34 mouse cellular contexts compared by ENCODE assay signal in the genomic region with DNA sequence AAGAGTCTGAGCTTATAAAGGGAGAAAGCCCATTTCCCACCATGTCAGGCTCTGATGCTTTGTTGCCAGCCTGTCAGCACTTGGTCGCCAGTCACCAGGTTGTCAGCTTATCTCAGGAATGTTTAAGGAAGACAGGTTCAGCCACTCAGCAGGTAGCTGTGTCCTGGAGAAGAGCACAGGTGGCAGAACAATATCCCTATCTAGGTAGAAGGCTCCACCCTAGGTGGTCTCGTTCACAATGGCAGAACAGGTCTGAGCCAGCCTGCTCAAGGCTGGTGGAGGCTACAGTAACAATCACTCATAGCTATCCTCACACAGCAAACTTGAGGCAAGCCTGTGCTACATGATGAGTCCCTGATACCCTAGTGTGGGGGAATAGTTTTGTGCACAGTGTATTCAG. TPM values are rescaled to one million over a fixed set of nuclear protein-coding genes. Genes with fewer than 3 reads are reported as not detected.
"Had no signal": no experiment of that assay in that cellular context is flagged by ENCODE, and none has a peak within 500 bp of the region (broad histone marks: within the 10 kb centered on the region; RNA-seq: fewer than 3 reads in every experiment).

No protein-coding gene starts in this region.

- H3K4me3 ChIP-seq: heart, embryonic 12.5 days; heart, embryonic 13.5 days; heart, embryonic 15.5 days; hindbrain, embryonic 10.5 days; hindbrain, embryonic 12.5 days; hindbrain, embryonic 13.5 days; hindbrain, embryonic 15.5 days; intestine, embryonic 15.5 days; kidney, embryonic 15.5 days; layer of hippocampus, adult 2 months; left cerebral cortex, adult 2 months had no signal

- H3K9me3 ChIP-seq: heart, embryonic 15.5 days; hindbrain, embryonic 15.5 days; intestine, embryonic 15.5 days had no signal

- ATAC-seq: hindbrain, embryonic 16.5 days; hindbrain, postnatal 0 days; inflammation-experienced regulatory T-cells, adult 6 months; intestine, embryonic 15.5 days; intestine, embryonic 16.5 days; intestine, postnatal 0 days had no signal

- H3K27ac ChIP-seq: heart, embryonic 13.5 days; heart, embryonic 15.5 days; hindbrain, embryonic 10.5 days; hindbrain, embryonic 12.5 days; hindbrain, embryonic 13.5 days; hindbrain, embryonic 14.5 days; hindbrain, embryonic 15.5 days; hindbrain, postnatal 0 days; intestine, embryonic 15.5 days; kidney, embryonic 15.5 days; kidney, postnatal 0 days; layer of hippocampus, adult 2 months; left cerebral cortex, adult 2 months had no signal

- H3K27me3 ChIP-seq: heart, embryonic 12.5 days; heart, embryonic 13.5 days; heart, embryonic 15.5 days; hindbrain, embryonic 12.5 days; hindbrain, embryonic 13.5 days; hindbrain, embryonic 15.5 days; intestine, embryonic 15.5 days; kidney, embryonic 15.5 days had no signal

- H3K4me1 ChIP-seq: heart, embryonic 13.5 days; heart, embryonic 15.5 days; hindbrain, embryonic 10.5 days; hindbrain, embryonic 12.5 days; hindbrain, embryonic 13.5 days; hindbrain, embryonic 15.5 days; intestine, embryonic 15.5 days; kidney, embryonic 15.5 days had no signal

- DNase-seq: heart, postnatal 14 days; heart, postnatal 36 days; heart, postnatal 4 days; kidney, adult 11 months; kidney, adult 18-20 months; kidney, adult 2 months; kidney, adult 8-10 months; kidney, adult 9 months; kidney, postnatal 10 days; kidney, postnatal 14 days; kidney, postnatal 25 days; kidney, postnatal 36 days; kidney, postnatal 4 days; layer of hippocampus, adult 9-11 months; layer of hippocampus, postnatal 36 days had no signal

RNA-seq across cellular contexts. Expression of gene Zfp114, which starts 16.5 kb away (rescaled TPM):
- polyA plus RNA-seq: large intestine, adult 2 months had no signal
